Mouse (Mus musculus): ENCODE data around the gene Fkbp11. TPM values are rescaled to one million over a fixed set of nuclear protein-coding genes. Genes with fewer than 3 reads are reported as not detected.

Fkbp11 gene
- polyA plus RNA-seq (2012; rRNA removed) (61.1 and 70.1 TPM in 2 replicates), polyA plus RNA-seq (2014; fragmentation: Nextera tagmentation; extraction: Ambion mirVana) (119 and 123 TPM in 2 replicates)

DNA sequence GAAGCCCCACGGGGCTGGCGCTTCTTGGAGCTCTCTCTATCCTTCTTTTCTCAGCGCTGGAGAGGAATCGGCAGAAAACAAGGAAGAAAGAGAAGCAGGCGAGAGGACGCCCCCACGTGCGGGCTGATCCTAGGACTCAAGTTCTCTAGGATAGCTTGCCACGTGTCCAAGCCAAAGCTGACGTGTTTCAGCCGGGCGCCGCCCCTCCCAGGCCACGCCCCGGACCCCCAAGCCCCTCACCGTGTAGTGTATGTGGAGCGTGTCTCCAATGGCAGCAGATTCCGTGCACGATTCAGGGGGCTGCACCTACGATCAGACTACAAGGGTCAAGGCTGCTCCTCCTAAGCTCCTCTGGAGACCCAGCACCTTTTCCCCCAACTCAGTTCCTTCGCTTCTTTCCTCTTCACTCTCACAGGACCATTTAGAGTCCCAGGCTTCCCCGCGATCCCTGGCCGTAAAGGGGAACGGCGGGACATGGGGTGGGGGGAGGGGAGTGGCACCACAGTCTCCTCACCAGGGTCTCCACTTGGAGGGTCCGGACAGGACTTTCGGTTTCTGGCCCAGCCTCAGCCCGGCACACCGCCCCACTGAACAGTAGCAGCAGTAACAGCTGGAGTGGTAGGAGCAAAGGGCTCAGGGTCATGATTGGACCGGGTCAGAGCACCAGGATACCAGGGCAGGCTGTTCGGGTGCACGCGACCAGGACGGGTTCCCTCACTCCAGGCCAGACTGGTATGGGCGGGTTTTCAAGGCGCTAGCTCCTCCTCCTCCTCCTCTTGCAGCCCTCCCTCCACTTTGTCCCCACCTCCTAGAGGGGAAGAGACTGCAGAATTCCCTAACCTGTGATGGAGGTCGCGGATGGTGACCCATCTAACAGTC is at the start of gene Fkbp11:
TSS of gene Fkbp11 (minus strand) at position 756 of the 879 bp plus-strand sequence.
- Histone ChIP-seq H3K27ac (0 out of 2 replicates have a peak within 1 kb of the TSS, but pooled peaks have one; percentile 7), H3K9ac (replicated peaks) (peak within 1 kb of the TSS; percentile 60), H3K4me1 (replicated peaks; ENCODE audit: control insufficient read depth in 2 of 2, insufficient read depth in 2 of 2, low read length in 1 of 2) (peaks cover 0 to 13% of the 10 kb centered on the region in 2 experiments; a peak in 2 of 4 replicates), H3K27me3 (ENCODE audit: control insufficient read depth, insufficient read depth, low read length) (peaks cover 13% of the 10 kb centered on the region), H3K9me3 (ENCODE audit: control insufficient read depth, low read length) (no peaks in the 10 kb centered on the region), H3K36me3 (replicated peaks; ENCODE audit: control insufficient read depth, insufficient read depth, low read depth) (no peaks in the 10 kb centered on the region), H3K4me3 (ENCODE audit: insufficient read depth in 1 of 2, low read depth in 2 of 2, low read length in 2 of 2) (peak within 1 kb of the TSS; percentile 61 to 73), H3K4me2 (ENCODE audit: low read depth) (peak within 1 kb of the TSS; percentile 77)
- peak; percentile 67 for ATAC-seq (ENCODE audit: insufficient read depth)
- TF ChIP-seq EP300 (IDR thresholded peaks at IDR 0.05; ENCODE audit: low read depth) (no peak), CTCF (IDR thresholded peaks at IDR 0.05; ENCODE audit: low read depth) (no peak)
- WGBS (ENCODE audit: insufficient replicate concordance), result under 1% methylated on average over 38 of the region's 39 CpGs
- peak; percentile 33 to 39 (median 35) for DNase-seq (ENCODE audit: low read depth in 3 of 3, low spot score in 3 of 3)

DNA sequence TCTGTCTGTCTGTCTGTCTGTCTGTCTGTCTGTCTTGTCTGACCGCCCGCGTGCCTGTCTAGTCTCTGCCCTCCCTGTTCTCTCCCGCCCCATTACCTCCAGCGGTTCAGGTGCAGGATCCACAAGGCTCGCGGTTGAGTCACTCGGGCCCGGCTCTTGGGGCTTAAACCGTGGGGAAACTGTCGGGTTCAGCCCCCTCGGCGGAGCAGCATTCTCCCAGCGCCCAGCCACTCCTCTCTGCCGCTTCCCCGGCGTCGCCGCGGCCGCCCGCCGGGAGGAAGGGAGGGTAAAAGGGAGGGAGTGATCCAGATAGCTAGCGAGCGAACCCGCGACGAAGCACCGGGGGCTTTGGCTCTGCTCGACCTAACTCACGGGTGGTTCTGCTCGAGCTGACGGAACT is 49.8 kb upstream of the Fkbp11 start, which contains the start of gene Wnt10b:
TSS of gene Wnt10b (minus strand) at position 389 of the 400 bp plus-strand sequence.
- no peak for TF ChIP-seq CTCF (IDR thresholded peaks at IDR 0.05; ENCODE audit: low read depth)
- no peak for TF ChIP-seq EP300 (IDR thresholded peaks at IDR 0.05; ENCODE audit: low read depth)
- H3K9me3 ChIP-seq (ENCODE audit: control insufficient read depth, low read length), result no peaks in the 10 kb centered on the region
- H3K4me2 ChIP-seq (ENCODE audit: low read depth), result no peak within 1 kb of the TSS
- WGBS (ENCODE audit: insufficient replicate concordance), result under 1% methylated on average over 29 of the region's 33 CpGs
- H3K4me3 ChIP-seq (ENCODE audit: insufficient read depth in 1 of 2, low read depth in 2 of 2, low read length in 2 of 2), result no peak within 1 kb of the TSS
- H3K27me3 ChIP-seq (ENCODE audit: control insufficient read depth, insufficient read depth, low read length), result peaks cover 91% of the 10 kb centered on the region
- no peak within 1 kb of the TSS for H3K27ac ChIP-seq
- H3K36me3 ChIP-seq (replicated peaks; ENCODE audit: control insufficient read depth, insufficient read depth, low read depth), result no peaks in the 10 kb centered on the region
- H3K9ac ChIP-seq (replicated peaks), result no peak within 1 kb of the TSS
- no peaks in the 10 kb centered on the region; a peak in 1 of 4 replicates for H3K4me1 ChIP-seq (replicated peaks; ENCODE audit: control insufficient read depth in 2 of 2, insufficient read depth in 2 of 2, low read length in 1 of 2)
- ATAC-seq (ENCODE audit: insufficient read depth) (no peak), DNase-seq (ENCODE audit: low read depth in 3 of 3, low spot score in 3 of 3) (no peak)

DNA sequence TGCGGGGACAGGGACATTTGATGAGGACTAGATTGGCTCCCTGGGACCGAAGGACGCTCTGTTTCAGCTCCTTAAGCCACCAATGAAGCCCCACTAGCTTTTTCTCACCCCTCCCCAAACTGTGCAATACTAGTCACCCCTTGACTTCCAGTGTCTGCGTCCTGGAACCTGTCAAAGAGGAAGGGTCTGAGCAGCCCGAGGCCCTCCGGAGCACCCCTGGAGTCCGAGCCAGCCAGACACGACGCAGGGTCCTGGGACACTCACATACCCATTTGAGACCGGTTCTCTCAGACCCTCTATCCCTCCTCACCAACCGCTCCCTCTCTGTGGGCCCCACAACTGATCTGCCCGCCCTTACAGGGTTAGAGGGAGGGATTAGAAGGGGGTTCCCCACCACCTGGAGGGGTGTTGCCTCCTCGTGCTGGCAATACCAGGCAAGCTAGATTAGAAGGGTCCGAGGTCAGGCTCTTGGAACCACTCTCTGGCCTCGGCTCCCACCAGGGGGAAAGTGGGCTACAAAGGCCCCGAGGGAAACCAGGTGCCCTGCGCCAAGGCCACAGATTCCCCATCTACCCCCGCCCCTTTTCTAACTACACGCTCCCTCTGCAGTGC is 49.1 kb upstream of the Fkbp11 start:
- Histone ChIP-seq H3K27me3 (ENCODE audit: control insufficient read depth, insufficient read depth, low read length) (peaks cover 98% of the 10 kb centered on the region), H3K36me3 (replicated peaks; ENCODE audit: control insufficient read depth, insufficient read depth, low read depth) (no peaks in the 10 kb centered on the region), H3K9ac (replicated peaks) (no peak overlapping the region), H3K4me3 (ENCODE audit: insufficient read depth in 1 of 2, low read depth in 2 of 2, low read length in 2 of 2) (no peak overlapping the region), H3K4me2 (ENCODE audit: low read depth) (no peak overlapping the region), H3K9me3 (ENCODE audit: control insufficient read depth, low read length) (no peaks in the 10 kb centered on the region), H3K4me1 (replicated peaks; ENCODE audit: control insufficient read depth in 2 of 2, insufficient read depth in 2 of 2, low read length in 1 of 2) (peaks cover 0 to 2% of the 10 kb centered on the region in 2 experiments; a peak in 2 of 4 replicates), H3K27ac (no peak overlapping the region)
- ATAC-seq (ENCODE audit: insufficient read depth) (no peak), DNase-seq (ENCODE audit: low read depth in 3 of 3, low spot score in 3 of 3) (no peak)
- 3% methylated on average over 19 of the region's 19 CpGs for WGBS (ENCODE audit: insufficient replicate concordance)
- TF ChIP-seq EP300 (IDR thresholded peaks at IDR 0.05; ENCODE audit: low read depth) (no peak), CTCF (IDR thresholded peaks at IDR 0.05; ENCODE audit: low read depth) (no peak)

DNA sequence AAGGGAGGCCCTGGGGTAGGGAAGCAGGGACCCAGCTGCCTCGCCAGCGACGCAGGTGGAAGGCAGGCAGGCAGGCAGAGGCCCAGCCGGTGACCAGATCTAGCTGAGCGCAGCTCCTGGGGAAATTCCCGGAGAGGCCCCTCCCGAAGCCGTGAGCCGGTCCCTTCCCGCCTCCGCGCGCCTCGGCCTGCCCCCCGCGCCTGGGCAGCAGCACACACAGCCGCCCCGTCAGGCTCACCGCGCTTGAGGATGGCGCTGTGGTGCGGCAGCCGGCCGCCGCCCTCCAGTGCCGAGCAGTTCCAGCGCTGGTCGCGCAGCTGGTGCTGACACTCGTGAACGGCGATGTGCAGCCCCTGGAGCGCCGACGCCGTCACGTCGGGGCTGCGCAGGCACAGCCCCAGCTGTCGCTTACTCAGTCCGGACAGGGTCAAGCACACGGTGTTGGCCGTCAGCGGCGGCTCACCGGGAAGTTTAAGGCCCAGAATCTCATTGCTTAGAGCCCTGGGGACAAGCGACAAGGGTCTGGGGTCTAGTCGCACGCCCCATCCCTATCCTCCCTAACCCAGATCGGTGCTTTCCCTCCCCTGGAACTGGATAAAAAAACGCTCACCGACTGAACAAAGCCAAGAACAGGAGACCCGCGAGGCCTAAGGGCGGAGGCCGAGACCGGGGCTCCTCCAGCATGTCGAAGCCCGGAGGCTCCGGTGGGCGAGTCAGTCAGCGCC is 48.4 kb upstream of the Fkbp11 start:
- no peak for TF ChIP-seq CTCF (IDR thresholded peaks at IDR 0.05; ENCODE audit: low read depth)
- no peak for TF ChIP-seq EP300 (IDR thresholded peaks at IDR 0.05; ENCODE audit: low read depth)
- DNase-seq (ENCODE audit: low read depth in 3 of 3, low spot score in 3 of 3) (no peak), ATAC-seq (ENCODE audit: insufficient read depth) (no peak)
- peaks cover 0 to 2% of the 10 kb centered on the region in 2 experiments; a peak in 2 of 4 replicates for H3K4me1 ChIP-seq (replicated peaks; ENCODE audit: control insufficient read depth in 2 of 2, insufficient read depth in 2 of 2, low read length in 1 of 2)
- peaks cover 96% of the 10 kb centered on the region for H3K27me3 ChIP-seq (ENCODE audit: control insufficient read depth, insufficient read depth, low read length)
- no peak overlapping the region; a peak in 1 of 4 replicates for H3K4me3 ChIP-seq (ENCODE audit: insufficient read depth in 1 of 2, low read depth in 2 of 2, low read length in 2 of 2)
- H3K9ac ChIP-seq (replicated peaks), result no peak overlapping the region
- H3K27ac ChIP-seq, result no peak overlapping the region
- 2% methylated on average over 62 of the region's 62 CpGs for WGBS (ENCODE audit: insufficient replicate concordance)
- H3K4me2 ChIP-seq (ENCODE audit: low read depth), result peak overlapping the region; percentile 4; the same call in 1 of the 2 replicates
- no peaks in the 10 kb centered on the region for H3K36me3 ChIP-seq (replicated peaks; ENCODE audit: control insufficient read depth, insufficient read depth, low read depth)
- no peaks in the 10 kb centered on the region for H3K9me3 ChIP-seq (ENCODE audit: control insufficient read depth, low read length)
